Comparison of ENCODE assay signal across 7 mouse cellular contexts in the genomic region with DNA sequence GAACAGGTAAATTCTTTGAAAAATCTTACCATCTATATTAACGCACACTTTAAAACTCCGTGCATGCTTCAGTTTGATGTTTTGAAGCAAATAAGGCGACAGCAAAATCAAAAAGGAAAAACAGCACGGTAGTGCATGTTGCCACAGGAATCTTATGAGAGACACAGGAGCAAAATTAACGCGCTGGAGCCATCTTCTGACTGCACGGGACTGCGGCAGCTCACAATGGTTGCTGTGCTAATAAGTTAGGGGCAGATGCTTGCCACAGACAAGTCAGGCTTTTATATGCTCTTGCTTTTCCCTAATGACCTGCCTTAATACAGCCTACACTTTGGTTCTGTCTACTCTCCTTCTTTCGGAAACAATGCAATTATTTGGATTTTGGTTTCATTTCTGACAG.
DNase-seq lines count a peak whose midpoint lies in the region; ATAC-seq and TF ChIP-seq lines count a peak whose summit lies in the region.

No protein-coding gene starts in this region.

- H3K27ac ChIP-seq in midbrain, embryonic 12.5 days (replicated peaks), result no peak overlapping the region
- H3K27ac ChIP-seq in midbrain, embryonic 11.5 days (ENCODE audit: low read depth, low read length), result no peak overlapping the region
- H3K27ac ChIP-seq in forebrain, embryonic 13.5 days, result no peak overlapping the region
- H3K27ac ChIP-seq in thymus, adult 2 months (ENCODE audit: control insufficient read depth, insufficient read depth, low read length), result no peak overlapping the region

- H3K9ac ChIP-seq in midbrain, embryonic 12.5 days (replicated peaks), result no peak overlapping the region
- no peak overlapping the region for H3K9ac ChIP-seq in midbrain, embryonic 11.5 days (ENCODE audit: low read length)
- no peak overlapping the region for H3K9ac ChIP-seq in forebrain, embryonic 13.5 days

- no peak for DNase-seq in midbrain, embryonic 11.5 days (ENCODE audit: low spot score, missing footprints)
- DNase-seq in layer of hippocampus, adult 18-20 months (ENCODE audit: low spot score in 2 of 2), result peak; percentile 21 to 70
- DNase-seq in retina, embryonic 14.5 days (ENCODE audit: low spot score), result peak; percentile 53
- no peak for DNase-seq in thymus, adult 2 months
- DNase-seq in thymus, postnatal 25 days, result no peak

- ATAC-seq in midbrain, embryonic 12.5 days (ENCODE audit: low FRiP score, low read depth), result peak; percentile 48
- no peak for ATAC-seq in midbrain, embryonic 11.5 days (ENCODE audit: low FRiP score)
- ATAC-seq in forebrain, embryonic 13.5 days, result peak; percentile 81

- TF ChIP-seq POLR2A in thymus, adult 2 months (IDR thresholded peaks at IDR 0.05; ENCODE audit: control insufficient read depth, extremely low read depth, insufficient read depth, low read length, poor library complexity), result no peak

- TF ChIP-seq CTCF in thymus, adult 2 months (IDR thresholded peaks at IDR 0.05; ENCODE audit: borderline replicate concordance, control insufficient read depth, extremely low read depth, insufficient read depth, low read length, poor library complexity), result no peak

- no peaks in the 10 kb centered on the region for H3K27me3 ChIP-seq in midbrain, embryonic 12.5 days
- H3K27me3 ChIP-seq in midbrain, embryonic 11.5 days (ENCODE audit: control insufficient read depth, insufficient read depth, low read length), result no peaks in the 10 kb centered on the region
- no peaks in the 10 kb centered on the region for H3K27me3 ChIP-seq in forebrain, embryonic 13.5 days
- H3K27me3 ChIP-seq in thymus, adult 2 months (ENCODE audit: control insufficient read depth, insufficient read depth, low read length), result no peaks in the 10 kb centered on the region

- no peak overlapping the region for H3K4me2 ChIP-seq in midbrain, embryonic 12.5 days (replicated peaks)
- H3K4me2 ChIP-seq in midbrain, embryonic 11.5 days, result no peak overlapping the region
- peak overlapping the region; percentile 24; the same call in 1 of the 2 replicates for H3K4me2 ChIP-seq in forebrain, embryonic 13.5 days

- no peak overlapping the region for H3K4me3 ChIP-seq in midbrain, embryonic 12.5 days
- H3K4me3 ChIP-seq in midbrain, embryonic 11.5 days (ENCODE audit: low read depth, low read length), result no peak overlapping the region
- H3K4me3 ChIP-seq in forebrain, embryonic 13.5 days, result no peak overlapping the region
- H3K4me3 ChIP-seq in thymus, adult 2 months (ENCODE audit: control insufficient read depth, insufficient read depth, low read length), result no peak overlapping the region

- H3K36me3 ChIP-seq in midbrain, embryonic 12.5 days, result no peaks in the 10 kb centered on the region
- no peaks in the 10 kb centered on the region for H3K36me3 ChIP-seq in midbrain, embryonic 11.5 days (ENCODE audit: control insufficient read depth, insufficient read depth, low read length)
- no peaks in the 10 kb centered on the region for H3K36me3 ChIP-seq in forebrain, embryonic 13.5 days (ENCODE audit: poor library complexity, severe bottlenecking)
- H3K36me3 ChIP-seq in thymus, adult 2 months (ENCODE audit: control insufficient read depth, insufficient read depth, low read length), result no peaks in the 10 kb centered on the region

- 59% methylated on average over 9 of the region's 9 CpGs for whole genome bisulfite sequencing in midbrain, embryonic 12.5 days
- 68% methylated on average over 9 of the region's 9 CpGs for WGBS in midbrain, embryonic 11.5 days
- WGBS in forebrain, embryonic 13.5 days, result 36% methylated on average over 9 of the region's 9 CpGs
- 88% methylated on average over 9 of the region's 9 CpGs for WGBS in thymus, adult 2 months

- H3K4me1 ChIP-seq in midbrain, embryonic 12.5 days, result no peaks in the 10 kb centered on the region
- H3K4me1 ChIP-seq in midbrain, embryonic 11.5 days (ENCODE audit: control insufficient read depth, insufficient read depth, low read length), result no peaks in the 10 kb centered on the region; the same call in 1 of the 2 replicates
- peaks cover 14% of the 10 kb centered on the region for H3K4me1 ChIP-seq in forebrain, embryonic 13.5 days
- H3K4me1 ChIP-seq in thymus, adult 2 months (replicated peaks; ENCODE audit: control insufficient read depth, insufficient read depth, low read length), result no peaks in the 10 kb centered on the region

- H3K9me3 ChIP-seq in midbrain, embryonic 12.5 days, result no peaks in the 10 kb centered on the region
- no peaks in the 10 kb centered on the region for H3K9me3 ChIP-seq in midbrain, embryonic 11.5 days (ENCODE audit: control insufficient read depth, low read length)
- no peaks in the 10 kb centered on the region for H3K9me3 ChIP-seq in forebrain, embryonic 13.5 days (replicated peaks)

Comparison
In these comparisons a context has a peak if more than half of its experiments do, and no peak if none do; other contexts are left out.
1. DNase-seq: peak in layer of hippocampus, adult 18-20 months (2 of 2) and retina, embryonic 14.5 days (single experiment); none in midbrain, embryonic 11.5 days (single experiment), thymus, adult 2 months (single experiment) and thymus, postnatal 25 days (single experiment).